Mouse (Mus musculus): ENCODE measurements around the gene Adam17. TPM values are rescaled to one million over a fixed set of nuclear protein-coding genes. Genes with fewer than 3 reads are reported as not detected.

Gene Adam17
- polyA plus RNA-seq, 1 experiment from 2014 or later = 40.4 TPM

- no peak for ATAC-seq (ENCODE audit: insufficient number of reproducible peaks, insufficient read depth, low FRiP score, low read depth)
- H3K27ac ChIP-seq (ENCODE audit: low read length) = no peak overlapping the region
- H3K9ac ChIP-seq (replicated peaks; ENCODE audit: low read depth, low read length) = no peak overlapping the region
- H3K4me3 ChIP-seq (ENCODE audit: low read depth, low read length) = no peak overlapping the region
- no peak overlapping the region for H3K4me2 ChIP-seq (replicated peaks; ENCODE audit: low read depth, low read length)
- no peaks in the 10 kb centered on the region for H3K27me3 ChIP-seq (ENCODE audit: control insufficient read depth, insufficient read depth, low read length)
- no peaks in the 10 kb centered on the region for H3K9me3 ChIP-seq (ENCODE audit: control insufficient read depth, low read depth, low read length)
- H3K4me1 ChIP-seq (ENCODE audit: control insufficient read depth, insufficient read depth, low read length) = peaks cover 12% of the 10 kb centered on the region; the same call in 1 of the 2 replicates
- H3K36me3 ChIP-seq (ENCODE audit: control insufficient read depth, insufficient read depth, low read length) = peaks cover 29% of the 10 kb centered on the region
- 69% methylated on average over 6 of the region's 6 CpGs for WGBS
Observed at GRCm38 (mm10) chr12:21289651-21290050, 83.8 kb downstream of the Adam17 start.

DNA sequence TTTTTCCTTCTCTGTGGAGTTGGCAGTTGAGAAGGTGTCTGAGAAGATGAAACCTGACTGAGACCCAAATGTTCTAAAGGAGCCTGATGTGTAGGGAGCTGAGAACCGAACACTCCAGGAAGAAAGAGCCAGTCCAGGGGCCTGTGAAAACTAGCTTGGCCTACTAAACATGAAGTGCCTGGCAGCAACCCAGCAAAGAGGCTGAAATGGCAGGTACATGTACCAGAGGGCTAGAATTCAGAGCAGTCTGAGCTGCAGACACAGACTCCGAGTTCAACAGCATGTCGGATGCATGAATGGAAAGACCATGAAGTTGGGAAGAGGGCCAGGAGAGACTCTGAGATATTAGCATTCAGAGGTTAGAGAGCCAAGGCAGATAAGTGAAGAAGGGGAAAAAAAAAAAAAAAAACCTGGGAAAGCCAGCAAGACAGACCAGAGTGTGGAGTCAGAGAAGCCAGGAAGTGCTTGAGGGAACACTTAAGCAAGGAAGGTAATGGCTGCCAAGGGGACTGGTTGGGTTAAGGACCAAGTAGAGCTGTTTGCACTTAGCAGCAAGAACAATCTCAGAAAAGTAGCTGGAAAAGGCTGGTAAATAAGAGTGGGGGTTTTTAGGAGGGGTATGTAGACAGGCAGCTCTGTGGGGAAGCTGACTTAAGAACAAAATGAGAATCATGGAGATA lies 84.6 kb downstream of the Adam17 start:
- Histone ChIP-seq H3K4me1 (ENCODE audit: control insufficient read depth, insufficient read depth, low read length) (peaks cover 12% of the 10 kb centered on the region; the same call in 1 of the 2 replicates), H3K27ac (ENCODE audit: low read length) (no peak overlapping the region), H3K9me3 (ENCODE audit: control insufficient read depth, low read depth, low read length) (no peaks in the 10 kb centered on the region), H3K36me3 (ENCODE audit: control insufficient read depth, insufficient read depth, low read length) (peaks cover 21% of the 10 kb centered on the region), H3K9ac (replicated peaks; ENCODE audit: low read depth, low read length) (no peak overlapping the region), H3K4me2 (replicated peaks; ENCODE audit: low read depth, low read length) (no peak overlapping the region), H3K4me3 (ENCODE audit: low read depth, low read length) (no peak overlapping the region), H3K27me3 (ENCODE audit: control insufficient read depth, insufficient read depth, low read length) (no peaks in the 10 kb centered on the region)
- ATAC-seq (ENCODE audit: insufficient number of reproducible peaks, insufficient read depth, low FRiP score, low read depth) = no peak
- 90% methylated on average over 3 of the region's 3 CpGs for WGBS

DNA sequence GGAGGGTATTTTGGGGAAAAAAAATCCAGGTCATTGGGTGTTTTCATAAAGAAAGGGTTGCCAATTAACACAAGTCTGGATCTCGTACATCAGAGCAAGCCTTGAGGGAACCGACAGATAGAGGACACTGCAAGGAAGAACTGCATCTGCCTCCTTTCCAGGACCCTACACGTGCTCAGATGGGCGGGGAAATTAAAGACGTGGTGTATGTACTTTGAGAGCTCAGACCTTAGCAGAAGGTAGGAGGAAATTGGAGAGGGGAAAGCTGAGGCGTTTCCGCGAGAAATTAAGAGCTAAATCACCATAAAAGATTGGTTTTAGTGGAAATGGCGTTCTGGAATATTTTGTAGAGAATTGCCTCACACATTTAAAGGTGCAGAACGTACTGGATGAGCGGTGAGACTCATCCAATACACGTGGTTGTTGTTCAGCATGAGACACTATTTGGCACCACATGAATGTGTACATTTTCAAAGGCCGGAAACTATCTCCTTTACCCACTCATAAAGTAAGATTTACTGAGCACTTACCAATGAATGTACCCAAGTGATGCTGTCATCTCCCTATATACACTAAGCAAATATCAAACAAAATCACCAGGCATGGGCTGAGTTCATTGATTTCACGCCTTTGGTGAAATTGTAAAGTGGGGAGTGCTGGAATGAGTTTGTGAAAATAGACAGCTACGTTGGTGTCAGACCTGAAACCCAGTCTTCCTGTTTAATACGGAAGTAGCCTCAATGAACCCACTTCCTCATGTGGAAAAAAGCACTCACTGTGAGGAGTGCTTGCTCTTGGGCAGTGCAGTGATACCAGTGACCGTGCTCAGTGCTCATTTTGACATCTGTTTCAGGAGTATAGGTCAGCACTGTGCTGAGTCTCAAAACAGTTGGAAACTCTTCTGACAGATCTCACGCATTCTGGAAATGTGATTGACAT lies 86.5 kb downstream of the Adam17 start:
- H3K36me3 ChIP-seq (ENCODE audit: control insufficient read depth, insufficient read depth, low read length) = peaks cover 4% of the 10 kb centered on the region
- peak overlapping the region; percentile 89 for H3K27ac ChIP-seq (ENCODE audit: low read length)
- H3K9ac ChIP-seq (replicated peaks; ENCODE audit: low read depth, low read length) = peak overlapping the region; percentile 90
- H3K27me3 ChIP-seq (ENCODE audit: control insufficient read depth, insufficient read depth, low read length) = no peaks in the 10 kb centered on the region
- WGBS = 30% methylated on average over 18 of the region's 18 CpGs
- no peaks in the 10 kb centered on the region for H3K9me3 ChIP-seq (ENCODE audit: control insufficient read depth, low read depth, low read length)
- H3K4me1 ChIP-seq (ENCODE audit: control insufficient read depth, insufficient read depth, low read length) = peaks cover 12% of the 10 kb centered on the region; the same call in 1 of the 2 replicates
- ATAC-seq (ENCODE audit: insufficient number of reproducible peaks, insufficient read depth, low FRiP score, low read depth) = no peak
- H3K4me3 ChIP-seq (ENCODE audit: low read depth, low read length) = peak overlapping the region; percentile 82
- peak overlapping the region; percentile 78 for H3K4me2 ChIP-seq (replicated peaks; ENCODE audit: low read depth, low read length)

DNA sequence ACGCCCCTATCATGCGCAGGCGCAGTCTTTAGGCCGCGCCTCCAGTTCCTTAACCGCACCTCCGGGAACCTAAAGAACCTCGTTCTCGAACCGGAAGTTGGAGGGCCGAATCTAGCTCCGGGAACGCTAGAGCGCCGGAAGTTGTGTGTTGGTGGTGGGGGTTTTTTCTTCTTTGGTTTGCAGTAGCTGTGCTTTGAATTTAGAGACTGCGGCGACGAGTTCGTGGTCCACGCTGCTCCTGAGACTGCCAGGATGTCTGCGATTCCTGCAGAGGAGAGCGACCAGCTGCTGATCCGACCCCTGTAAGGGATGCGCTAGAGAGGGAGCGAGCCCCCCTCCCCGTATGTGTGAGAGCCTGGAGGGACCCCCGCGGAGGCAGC lies 87.2 kb downstream of the Adam17 start, which contains the start of gene Itgb1bp1:
Itgb1bp1 (minus strand) TSS at position 42 of the 380 bp plus-strand sequence.
- no peaks in the 10 kb centered on the region for H3K36me3 ChIP-seq (ENCODE audit: control insufficient read depth, insufficient read depth, low read length)
- H3K9me3 ChIP-seq (ENCODE audit: control insufficient read depth, low read depth, low read length) = no peaks in the 10 kb centered on the region
- H3K27me3 ChIP-seq (ENCODE audit: control insufficient read depth, insufficient read depth, low read length) = no peaks in the 10 kb centered on the region
- peak; percentile 96 for ATAC-seq (ENCODE audit: insufficient number of reproducible peaks, insufficient read depth, low FRiP score, low read depth)
- H3K4me2 ChIP-seq (replicated peaks; ENCODE audit: low read depth, low read length) = peak within 1 kb of the TSS; percentile 85
- peak within 1 kb of the TSS; percentile 89 for H3K27ac ChIP-seq (ENCODE audit: low read length)
- peaks cover 12% of the 10 kb centered on the region; the same call in 1 of the 2 replicates for H3K4me1 ChIP-seq (ENCODE audit: control insufficient read depth, insufficient read depth, low read length)
- WGBS = under 1% methylated on average over 28 of the region's 28 CpGs
- H3K4me3 ChIP-seq (ENCODE audit: low read depth, low read length) = peak within 1 kb of the TSS; percentile 82
- peak within 1 kb of the TSS; percentile 90 for H3K9ac ChIP-seq (replicated peaks; ENCODE audit: low read depth, low read length)

- Histone ChIP-seq H3K9me3 (ENCODE audit: control insufficient read depth, low read depth, low read length) (no peaks in the 10 kb centered on the region), H3K9ac (replicated peaks; ENCODE audit: low read depth, low read length) (peak overlapping the region; percentile 56), H3K27ac (ENCODE audit: low read length) (peak overlapping the region; percentile 18; the same call in 1 of the 2 replicates), H3K36me3 (ENCODE audit: control insufficient read depth, insufficient read depth, low read length) (no peaks in the 10 kb centered on the region), H3K4me3 (ENCODE audit: low read depth, low read length) (peak overlapping the region; percentile 82), H3K4me2 (replicated peaks; ENCODE audit: low read depth, low read length) (peak overlapping the region; percentile 85), H3K27me3 (ENCODE audit: control insufficient read depth, insufficient read depth, low read length) (no peaks in the 10 kb centered on the region), H3K4me1 (ENCODE audit: control insufficient read depth, insufficient read depth, low read length) (peaks cover 12% of the 10 kb centered on the region; the same call in 1 of the 2 replicates)
- WGBS = under 1% methylated on average over 45 of the region's 47 CpGs
- peak; percentile 83 for ATAC-seq (ENCODE audit: insufficient number of reproducible peaks, insufficient read depth, low FRiP score, low read depth)
Observed at GRCm38 (mm10) chr12:21285508-21286242, 87.8 kb downstream of the Adam17 start.

DNA sequence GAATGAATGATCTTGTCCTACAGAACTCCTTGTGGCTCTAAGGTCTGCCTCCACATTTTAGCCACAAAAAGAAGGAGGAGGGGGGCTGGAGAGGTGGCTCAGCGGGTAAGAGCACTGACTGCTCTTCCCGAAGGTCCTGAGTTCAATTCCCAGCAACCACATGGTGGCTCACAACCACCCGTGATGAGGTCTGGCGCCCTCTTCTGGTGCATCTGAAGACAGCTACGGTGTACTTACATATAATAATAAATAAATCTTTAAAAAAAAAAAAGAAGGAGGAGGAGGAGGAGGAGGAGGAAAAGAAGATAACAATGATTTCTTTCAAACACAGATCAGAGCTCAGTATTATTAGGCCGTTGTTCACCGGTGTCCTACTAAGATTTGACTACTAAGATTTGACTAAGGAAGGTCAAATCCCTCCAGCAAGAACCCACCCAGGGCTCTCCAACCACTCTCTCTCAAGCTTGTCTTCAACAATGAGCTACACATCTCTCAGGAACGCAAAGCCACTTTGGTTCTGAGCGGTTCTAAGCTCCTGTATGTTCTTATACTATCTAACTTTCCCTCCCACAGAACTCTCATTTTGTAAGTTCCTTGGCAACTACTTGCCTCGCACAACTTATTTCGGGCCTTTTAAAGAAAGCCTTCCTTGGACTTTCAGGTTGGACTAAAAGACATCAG lies 88.5 kb downstream of the Adam17 start, which contains the start of gene Cpsf3:
Cpsf3 (plus strand) TSS at position 631 of the 681 bp plus-strand sequence.
- no peak for ATAC-seq (ENCODE audit: insufficient number of reproducible peaks, insufficient read depth, low FRiP score, low read depth)
- Histone ChIP-seq H3K9me3 (ENCODE audit: control insufficient read depth, low read depth, low read length) (no peaks in the 10 kb centered on the region), H3K27me3 (ENCODE audit: control insufficient read depth, insufficient read depth, low read length) (no peaks in the 10 kb centered on the region), H3K4me2 (replicated peaks; ENCODE audit: low read depth, low read length) (peak within 1 kb of the TSS; percentile 85), H3K36me3 (ENCODE audit: control insufficient read depth, insufficient read depth, low read length) (no peaks in the 10 kb centered on the region), H3K4me1 (ENCODE audit: control insufficient read depth, insufficient read depth, low read length) (peaks cover 12% of the 10 kb centered on the region; the same call in 1 of the 2 replicates), H3K27ac (ENCODE audit: low read length) (peak within 1 kb of the TSS; percentile 89), H3K9ac (replicated peaks; ENCODE audit: low read depth, low read length) (peak within 1 kb of the TSS; percentile 90), H3K4me3 (ENCODE audit: low read depth, low read length) (peak within 1 kb of the TSS; percentile 82)
- 55% methylated on average over 11 of the region's 11 CpGs for WGBS

DNA sequence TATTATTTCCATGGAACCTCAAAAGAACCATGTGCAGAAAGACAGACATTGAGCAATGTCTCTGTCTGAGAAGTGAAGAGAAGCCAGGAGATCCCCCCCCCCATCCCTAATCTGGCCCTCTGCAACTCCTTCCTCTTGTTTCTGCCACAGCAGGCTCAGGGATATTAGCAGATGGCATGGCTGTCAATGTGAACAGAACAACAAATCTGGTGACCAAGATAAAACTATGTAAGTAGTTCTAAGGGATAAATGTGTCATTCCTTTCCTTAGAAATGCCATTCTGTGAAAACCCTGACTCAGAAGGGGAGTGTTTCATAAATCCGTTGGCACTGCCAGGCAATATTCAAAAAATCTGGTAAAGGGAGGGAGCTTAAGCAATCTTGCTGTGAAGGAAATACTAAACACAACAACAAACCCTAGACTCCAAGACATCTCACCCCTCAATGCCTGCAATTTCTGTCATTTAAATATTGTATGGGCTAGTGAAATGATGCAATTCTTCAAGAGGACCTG lies 96.0 kb downstream of the Adam17 start:
- H3K36me3 ChIP-seq (ENCODE audit: control insufficient read depth, insufficient read depth, low read length) = peaks cover 7% of the 10 kb centered on the region
- H3K9me3 ChIP-seq (ENCODE audit: control insufficient read depth, low read depth, low read length) = no peaks in the 10 kb centered on the region
- no peak overlapping the region for H3K27ac ChIP-seq (ENCODE audit: low read length)
- WGBS = 77% methylated on average over 1 of the region's 1 CpGs
- no peak for ATAC-seq (ENCODE audit: insufficient number of reproducible peaks, insufficient read depth, low FRiP score, low read depth)
- H3K9ac ChIP-seq (replicated peaks; ENCODE audit: low read depth, low read length) = no peak overlapping the region
- H3K4me3 ChIP-seq (ENCODE audit: low read depth, low read length) = no peak overlapping the region
- no peaks in the 10 kb centered on the region for H3K27me3 ChIP-seq (ENCODE audit: control insufficient read depth, insufficient read depth, low read length)
- H3K4me1 ChIP-seq (ENCODE audit: control insufficient read depth, insufficient read depth, low read length) = no peaks in the 10 kb centered on the region
- H3K4me2 ChIP-seq (replicated peaks; ENCODE audit: low read depth, low read length) = no peak overlapping the region

All from stomach, embryonic 14.5 days (tissue).